Mouse (Mus musculus): ENCODE measurements around the gene Ergic1.

DNA sequence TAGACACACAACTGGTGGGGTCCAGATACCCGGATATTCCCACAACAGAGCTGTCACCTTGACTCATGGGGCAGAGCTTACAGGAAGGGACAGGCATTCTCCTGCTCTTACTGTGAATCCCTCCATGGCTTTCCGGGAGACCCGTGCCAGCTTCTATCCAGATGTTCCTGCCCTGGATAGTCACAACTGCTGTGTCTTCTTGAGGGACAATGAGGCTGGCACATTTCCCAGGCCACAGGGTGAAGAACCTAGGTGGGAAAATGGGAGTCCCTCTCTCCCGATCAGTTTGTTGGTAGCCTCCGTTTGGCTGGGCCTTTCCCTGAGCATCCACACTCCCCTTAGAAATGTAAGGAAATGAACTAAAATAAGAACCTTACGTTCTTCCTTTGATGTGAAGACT is 32.5 kb upstream of the Ergic1 start:
- TF ChIP-seq CTCF (IDR thresholded peaks at IDR 0.05; ENCODE audit: insufficient read depth, low read length) (no peak), POLR2A (IDR thresholded peaks at IDR 0.05; ENCODE audit: borderline replicate concordance, extremely low read depth, low read depth, low read length) (no peak)

Data from lung, adult 2 months (tissue).